Mouse (Mus musculus) CD4-positive, CD25-positive, alpha-beta regulatory T cell, adult 9 weeks (primary cell): Measurements from ENCODE around the gene Kcne4. TPM values are rescaled to one million over a fixed set of nuclear protein-coding genes. Genes with fewer than 3 reads are reported as not detected.

Experiments
- polyA plus RNA-seq: library from polyadenylated mRNA; unstranded; fragments of 100-300 nt; shearing (Covaris generic); gene quantifications from one replicate; pipeline ENCODE4 v1.2.1, GENCODE M21; 2017

Gene Kcne4
- polyA plus RNA-seq: not detected

DNA sequence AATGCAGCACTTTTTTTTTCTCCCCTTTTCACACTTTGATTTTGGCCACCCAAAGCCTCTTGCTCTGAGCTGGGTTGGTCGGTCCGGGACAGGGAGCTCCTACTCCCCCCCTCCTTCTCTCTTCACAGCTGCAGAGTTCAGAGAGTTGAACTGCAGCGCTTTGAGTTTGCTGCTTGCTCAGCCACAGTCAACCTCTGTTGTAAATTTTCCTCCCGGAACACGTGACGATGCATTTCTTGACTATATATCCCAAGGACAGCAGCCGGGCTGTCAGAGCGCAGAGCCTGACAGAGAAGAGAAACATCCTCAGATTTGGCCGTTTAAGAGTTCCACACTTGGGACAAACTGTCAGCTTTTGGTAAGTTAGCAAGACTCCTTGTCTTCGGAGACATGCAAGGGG lies at the start of gene Kcne4:
TSS of gene Kcne4 (plus strand) at position 120 of the 400 bp plus-strand sequence.

Other genes with a start within 250 kb of the Kcne4 start
- 2.4 TPM for gene Acsl3, start 158.9 kb upstream of the Kcne4 start, polyA plus RNA-seq
- gene Utp14b, start 158.7 kb upstream of the Kcne4 start, polyA plus RNA-seq: 0.41 TPM